Mouse (Mus musculus) kidney, embryonic 14.5 days (tissue): Measurements from ENCODE around the gene Gm45837. TPM values are rescaled to one million over a fixed set of nuclear protein-coding genes. Genes with fewer than 3 reads are reported as not detected.

Experiments used
- ATAC-seq: fragments of 200-750 bp; cut with Nextera tagmentation; 2 replicates; pipeline ENCODE4 v1.8.0; 2017; ENCODE audit warnings: moderate number of reproducible peaks, mild to moderate bottlenecking, moderate TSS enrichment, moderate library complexity; ENCODE audit not compliant: low FRiP score, low TSS enrichment
- H3K27ac ChIP-seq: fragments of 300-500 bp; sonication (generic); 2 replicates; pipeline ENCODE4 v1.5.1; 2014; ENCODE audit warnings: low read depth, mild to moderate bottlenecking, low read length, moderate library complexity, mixed read lengths
- H3K27me3 ChIP-seq: fragments of 300-500 bp; sonication (generic); 2 replicates; pipeline ENCODE4 v1.6.1; 2014; ENCODE audit warnings: mild to moderate bottlenecking, low read length; ENCODE audit not compliant: control insufficient read depth, insufficient read depth
- H3K36me3 ChIP-seq: fragments of 300-500 bp; sonication (generic); 2 replicates; pipeline ENCODE4 v1.6.1; 2014; ENCODE audit warnings: low read length, mixed read lengths; ENCODE audit not compliant: control insufficient read depth, insufficient read depth
- H3K4me1 ChIP-seq: fragments of 300-500 bp; sonication (generic); 2 replicates; pipeline ENCODE4 v1.6.1; 2014; ENCODE audit warnings: low read length, mixed read lengths; ENCODE audit not compliant: control insufficient read depth, insufficient read depth
- H3K4me2 ChIP-seq: fragments of 300-500 bp; sonication (generic); replicated peaks from 2 replicates; pipeline ENCODE4 v1.6.1; 2014; ENCODE audit warnings: low read depth, mild to moderate bottlenecking, low read length
- H3K4me3 ChIP-seq: fragments of 300-500 bp; sonication (generic); 2 replicates; pipeline ENCODE4 v1.5.1; 2014; ENCODE audit warnings: mild to moderate bottlenecking, low read length
- H3K9ac ChIP-seq: fragments of 300-500 bp; sonication (generic); 2 replicates; pipeline ENCODE4 v1.6.1; 2014; ENCODE audit warnings: low read depth, mild to moderate bottlenecking, low read length, moderate library complexity
- H3K9me3 ChIP-seq: fragments of 300-500 bp; sonication (generic); 2 replicates; pipeline ENCODE4 v1.6.1; 2016; ENCODE audit warnings: low read length; ENCODE audit not compliant: control insufficient read depth
- WGBS: fragments of 180-500 bp; shearing (Covaris S2); extraction: QIAGEN DNeasy Blood & Tissue Kit; methylation state at CpG from one replicate; pipeline ENCODE4 v1.1.7; 2014; 5-methylcytosine and 5-hydroxymethylcytosine counted together
- polyA plus RNA-seq: library from polyadenylated mRNA; unstranded; fragments of >200 nt; fragmentation: Nextera tagmentation; extraction: Ambion mirVana; gene quantifications from 2 replicates; pipeline ENCODE4 v1.2.1, GENCODE M21; 2014

Gm45837 gene
- polyA plus RNA-seq, 1 experiment from 2014 or later: 13.2 TPM

GRCm38 (mm10) chr7:101456318-101456717, 45.6 kb downstream of the Gm45837 start:
- 59% methylated on average over 4 of the region's 4 CpGs for WGBS
- H3K36me3 ChIP-seq: no peaks in the 10 kb centered on the region
- H3K9ac ChIP-seq: no peak overlapping the region
- no peaks in the 10 kb centered on the region for H3K9me3 ChIP-seq
- no peak overlapping the region for H3K4me2 ChIP-seq
- H3K4me1 ChIP-seq: 0 out of 2 replicates have a peak, but pooled peaks cover 4% of the 10 kb centered on the region
- no peak overlapping the region for H3K4me3 ChIP-seq
- ATAC-seq: no peak
- peaks cover 11% of the 10 kb centered on the region for H3K27me3 ChIP-seq
- H3K27ac ChIP-seq: no peak overlapping the region

- Histone ChIP-seq H3K27me3 (peaks cover 9% of the 10 kb centered on the region), H3K36me3 (no peaks in the 10 kb centered on the region), H3K4me1 (0 out of 2 replicates have a peak, but pooled peaks cover 6% of the 10 kb centered on the region), H3K9ac (no peak overlapping the region), H3K9me3 (no peaks in the 10 kb centered on the region), H3K27ac (no peak overlapping the region), H3K4me2 (no peak overlapping the region), H3K4me3 (no peak overlapping the region)
- no peak for ATAC-seq
- 35% methylated on average over 5 of the region's 5 CpGs for WGBS
Observed at GRCm38 (mm10) chr7:101456789-101457188, 46.1 kb downstream of the Gm45837 start.

- no peaks in the 10 kb centered on the region for H3K9me3 ChIP-seq
- H3K9ac ChIP-seq: no peak overlapping the region
- no peak overlapping the region for H3K27ac ChIP-seq
- H3K36me3 ChIP-seq: no peaks in the 10 kb centered on the region
- H3K4me2 ChIP-seq: no peak overlapping the region
- WGBS: 84% methylated on average over 5 of the region's 5 CpGs
- peaks cover 4% of the 10 kb centered on the region for H3K27me3 ChIP-seq
- H3K4me1 ChIP-seq: peaks cover 8% of the 10 kb centered on the region; the same call in 1 of the 2 replicates
- H3K4me3 ChIP-seq: no peak overlapping the region
- no peak for ATAC-seq
Observed at GRCm38 (mm10) chr7:101457283-101457682, 46.6 kb downstream of the Gm45837 start.

GRCm38 (mm10) chr7:101457801-101458200, 47.1 kb downstream of the Gm45837 start:
- Histone ChIP-seq H3K9me3 (no peaks in the 10 kb centered on the region), H3K9ac (no peak overlapping the region), H3K4me1 (peaks cover 13% of the 10 kb centered on the region), H3K36me3 (no peaks in the 10 kb centered on the region), H3K27me3 (no peaks in the 10 kb centered on the region; the same call in none of the 2 replicates), H3K4me3 (no peak overlapping the region), H3K27ac (no peak overlapping the region), H3K4me2 (no peak overlapping the region)
- no peak for ATAC-seq
- 66% methylated on average over 8 of the region's 8 CpGs for WGBS

GRCm38 (mm10) chr7:101458278-101458781, 47.6 kb downstream of the Gm45837 start:
- Histone ChIP-seq H3K27me3 (no peaks in the 10 kb centered on the region; the same call in 1 of the 2 replicates), H3K4me3 (no peak overlapping the region), H3K9me3 (no peaks in the 10 kb centered on the region), H3K9ac (no peak overlapping the region), H3K4me2 (no peak overlapping the region), H3K4me1 (peaks cover 13% of the 10 kb centered on the region), H3K27ac (no peak overlapping the region), H3K36me3 (no peaks in the 10 kb centered on the region)
- 62% methylated on average over 4 of the region's 4 CpGs for WGBS
- no peak for ATAC-seq

- Histone ChIP-seq H3K9ac (no peak overlapping the region), H3K9me3 (no peaks in the 10 kb centered on the region), H3K27ac (no peak overlapping the region), H3K4me2 (no peak overlapping the region), H3K4me1 (peaks cover 17% of the 10 kb centered on the region), H3K4me3 (no peak overlapping the region), H3K36me3 (no peaks in the 10 kb centered on the region), H3K27me3 (no peaks in the 10 kb centered on the region; the same call in 1 of the 2 replicates)
- 72% methylated on average over 9 of the region's 9 CpGs for WGBS
- no peak for ATAC-seq
Observed at GRCm38 (mm10) chr7:101459305-101459813, 48.7 kb downstream of the Gm45837 start.

GRCm38 (mm10) chr7:101459923-101460607, 49.4 kb downstream of the Gm45837 start:
- Histone ChIP-seq H3K27me3 (no peaks in the 10 kb centered on the region; the same call in 1 of the 2 replicates), H3K9me3 (no peaks in the 10 kb centered on the region), H3K4me1 (peaks cover 17% of the 10 kb centered on the region), H3K36me3 (no peaks in the 10 kb centered on the region), H3K4me3 (no peak overlapping the region), H3K9ac (no peak overlapping the region), H3K27ac (no peak overlapping the region), H3K4me2 (no peak overlapping the region)
- ATAC-seq: no peak
- WGBS: 51% methylated on average over 10 of the region's 10 CpGs

GRCm38 (mm10) chr7:101460608-101460957, 49.9 kb downstream of the Gm45837 start:
- no peak overlapping the region for H3K4me3 ChIP-seq
- no peaks in the 10 kb centered on the region for H3K27me3 ChIP-seq
- no peak overlapping the region for H3K27ac ChIP-seq
- no peaks in the 10 kb centered on the region for H3K36me3 ChIP-seq
- no peak overlapping the region for H3K4me2 ChIP-seq
- no peak for ATAC-seq
- H3K9ac ChIP-seq: no peak overlapping the region
- WGBS: 61% methylated on average over 10 of the region's 10 CpGs
- no peaks in the 10 kb centered on the region for H3K9me3 ChIP-seq
- peaks cover 19% of the 10 kb centered on the region for H3K4me1 ChIP-seq

- Histone ChIP-seq H3K9me3 (no peaks in the 10 kb centered on the region), H3K4me3 (no peak overlapping the region), H3K9ac (no peak overlapping the region), H3K27me3 (no peaks in the 10 kb centered on the region), H3K27ac (no peak overlapping the region), H3K4me2 (no peak overlapping the region), H3K4me1 (peaks cover 23% of the 10 kb centered on the region), H3K36me3 (no peaks in the 10 kb centered on the region)
- no peak for ATAC-seq
- 69% methylated on average over 11 of the region's 11 CpGs for WGBS
Observed at GRCm38 (mm10) chr7:101461571-101461970, 50.9 kb downstream of the Gm45837 start.
